Comparison of ENCODE assay signal across 26 mouse cellular contexts in the genomic region with DNA sequence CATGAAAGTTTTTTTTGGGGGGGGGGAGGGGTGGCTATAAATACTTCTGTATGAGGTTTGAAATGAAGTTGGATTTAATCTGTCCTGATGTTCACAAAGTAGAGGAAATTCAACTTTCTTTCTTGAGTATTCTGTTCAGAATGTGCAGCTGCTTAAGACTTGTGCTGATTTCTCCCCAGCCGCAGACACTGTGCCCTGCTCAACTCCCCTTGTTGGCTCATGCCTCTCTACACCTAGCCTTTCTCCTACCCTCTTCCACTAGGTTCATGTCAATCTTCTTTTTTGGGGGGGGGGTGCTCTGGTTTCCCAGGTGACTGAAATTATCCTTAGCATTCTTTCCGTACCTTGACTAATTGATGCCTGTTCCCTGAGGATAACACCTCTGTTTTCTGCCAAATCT. TPM values are rescaled to one million over a fixed set of nuclear protein-coding genes. Genes with fewer than 3 reads are reported as not detected.
DNase-seq lines count a peak whose midpoint lies in the region; ATAC-seq lines count a peak whose summit lies in the region.
"Had no signal": no experiment of that assay in that cellular context is flagged by ENCODE, and none has a peak within 500 bp of the region (broad histone marks: within the 10 kb centered on the region; RNA-seq: fewer than 3 reads in every experiment).

No protein-coding gene starts in this region.

- peak; percentile 74 for ATAC-seq in hindbrain, embryonic 12.5 days (ENCODE audit: low FRiP score)
- ATAC-seq in embryonic facial prominence, embryonic 14.5 days (ENCODE audit: low read depth), result peak; percentile 53; the same call in 1 of the 2 replicates
- ATAC-seq in forebrain, embryonic 14.5 days, result peak; percentile 45; the same call in 1 of the 2 replicates
- ATAC-seq in midbrain, embryonic 14.5 days (ENCODE audit: low FRiP score, low TSS enrichment), result peak; percentile 38; the same call in 1 of the 2 replicates
- ATAC-seq: CD4-positive, CD25-positive, alpha-beta regulatory T cell, adult 4 months; inflammation-experienced regulatory T-cells, adult 6 months; liver, embryonic 12.5 days had no signal

- H3K4me2 ChIP-seq in hindbrain, embryonic 12.5 days (replicated peaks), result no peak overlapping the region
- H3K4me2 ChIP-seq in embryonic facial prominence, embryonic 14.5 days (ENCODE audit: low read depth, low read length), result no peak overlapping the region
- no peak overlapping the region for H3K4me2 ChIP-seq in forebrain, embryonic 14.5 days (ENCODE audit: low read length)
- no peak overlapping the region for H3K4me2 ChIP-seq in midbrain, embryonic 14.5 days (ENCODE audit: low read length)
- H3K4me2 ChIP-seq: hindbrain, embryonic 14.5 days; limb, embryonic 13.5 days; liver, embryonic 12.5 days; neural tube, embryonic 13.5 days had no signal

- no peaks in the 10 kb centered on the region for H3K27me3 ChIP-seq in hindbrain, embryonic 12.5 days
- H3K27me3 ChIP-seq in hindbrain, embryonic 10.5 days (ENCODE audit: insufficient read depth, poor library complexity, severe bottlenecking), result peaks cover 4% of the 10 kb centered on the region; the same call in 1 of the 2 replicates
- H3K27me3 ChIP-seq in embryonic facial prominence, embryonic 14.5 days (replicated peaks; ENCODE audit: control insufficient read depth, insufficient read depth, low read length), result no peaks in the 10 kb centered on the region
- H3K27me3 ChIP-seq in forebrain, embryonic 14.5 days (replicated peaks; ENCODE audit: control insufficient read depth, insufficient read depth, low read length), result no peaks in the 10 kb centered on the region
- H3K27me3 ChIP-seq in midbrain, embryonic 14.5 days (ENCODE audit: control insufficient read depth, insufficient read depth, low read length), result no peaks in the 10 kb centered on the region
- H3K27me3 ChIP-seq: limb, embryonic 13.5 days; liver, embryonic 12.5 days; neural tube, embryonic 13.5 days had no signal

- no peaks in the 10 kb centered on the region for H3K9me3 ChIP-seq in hindbrain, embryonic 12.5 days (replicated peaks)
- no peaks in the 10 kb centered on the region for H3K9me3 ChIP-seq in hindbrain, embryonic 10.5 days
- H3K9me3 ChIP-seq in embryonic facial prominence, embryonic 14.5 days (ENCODE audit: control insufficient read depth, low read length), result no peaks in the 10 kb centered on the region
- no peaks in the 10 kb centered on the region for H3K9me3 ChIP-seq in forebrain, embryonic 14.5 days (replicated peaks; ENCODE audit: control insufficient read depth, low read length)
- no peaks in the 10 kb centered on the region for H3K9me3 ChIP-seq in midbrain, embryonic 14.5 days (ENCODE audit: control insufficient read depth, low read length)
- H3K9me3 ChIP-seq: heart, embryonic 10.5 days; limb, embryonic 13.5 days; liver, embryonic 12.5 days; neural tube, embryonic 13.5 days had no signal

- 0 out of 2 replicates have a peak, but pooled peaks cover 7% of the 10 kb centered on the region for H3K36me3 ChIP-seq in hindbrain, embryonic 12.5 days
- peaks cover 13% of the 10 kb centered on the region for H3K36me3 ChIP-seq in hindbrain, embryonic 10.5 days
- H3K36me3 ChIP-seq in embryonic facial prominence, embryonic 14.5 days (ENCODE audit: control insufficient read depth, insufficient read depth, low read length), result peaks cover 7% of the 10 kb centered on the region
- peaks cover 10% of the 10 kb centered on the region for H3K36me3 ChIP-seq in forebrain, embryonic 14.5 days (ENCODE audit: control insufficient read depth, insufficient read depth, low read length)
- peaks cover 9% of the 10 kb centered on the region; the same call in 1 of the 2 replicates for H3K36me3 ChIP-seq in midbrain, embryonic 14.5 days (ENCODE audit: control insufficient read depth, insufficient read depth, low read length)
- H3K36me3 ChIP-seq: heart, embryonic 10.5 days; liver, embryonic 12.5 days had no signal

- no peak overlapping the region for H3K27ac ChIP-seq in hindbrain, embryonic 12.5 days
- H3K27ac ChIP-seq in hindbrain, embryonic 10.5 days, result no peak overlapping the region
- H3K27ac ChIP-seq in embryonic facial prominence, embryonic 14.5 days (replicated peaks; ENCODE audit: low read depth, low read length), result no peak overlapping the region
- no peak overlapping the region for H3K27ac ChIP-seq in forebrain, embryonic 14.5 days (ENCODE audit: low read depth, low read length)
- H3K27ac ChIP-seq in midbrain, embryonic 14.5 days (replicated peaks; ENCODE audit: low read depth, low read length), result no peak overlapping the region
- H3K27ac ChIP-seq: heart, embryonic 10.5 days; hindbrain, embryonic 14.5 days; kidney, postnatal 0 days; limb, embryonic 13.5 days; liver, embryonic 12.5 days; neural tube, embryonic 13.5 days; stomach, postnatal 0 days had no signal

- H3K9ac ChIP-seq in hindbrain, embryonic 12.5 days, result no peak overlapping the region
- no peak overlapping the region for H3K9ac ChIP-seq in embryonic facial prominence, embryonic 14.5 days (ENCODE audit: low read depth, low read length)
- no peak overlapping the region for H3K9ac ChIP-seq in forebrain, embryonic 14.5 days (ENCODE audit: low read length)
- H3K9ac ChIP-seq in midbrain, embryonic 14.5 days (replicated peaks; ENCODE audit: low read length), result no peak overlapping the region
- H3K9ac ChIP-seq: hindbrain, embryonic 14.5 days; limb, embryonic 13.5 days; liver, embryonic 12.5 days; neural tube, embryonic 13.5 days had no signal

- no peak for DNase-seq in hindbrain, embryonic 10.5 days (ENCODE audit: low spot score)
- DNase-seq in embryonic facial prominence, embryonic 14.5 days (ENCODE audit: low spot score), result no peak
- no peak for DNase-seq in forebrain, embryonic 14.5 days (ENCODE audit: low spot score)
- DNase-seq in midbrain, embryonic 14.5 days, result no peak
- DNase-seq in right cerebral cortex, adult 18-20 months, result no peak
- no peak for DNase-seq in lung, postnatal 14 days
- DNase-seq: adrenal gland, postnatal 25 days; cerebellum, adult 9-10 months; gastrocnemius, postnatal 10 days; kidney, adult 18-20 months; layer of hippocampus, adult 9-11 months; lung, adult 18-20 months; lung, postnatal 10 days; thymus, adult 2 months; thymus, postnatal 4 days had no signal

- 42% methylated on average over 2 of the region's 2 CpGs for WGBS in hindbrain, embryonic 12.5 days
- WGBS in hindbrain, embryonic 10.5 days, result 45% methylated on average over 2 of the region's 2 CpGs
- 49% methylated on average over 2 of the region's 2 CpGs for WGBS in embryonic facial prominence, embryonic 14.5 days
- WGBS in forebrain, embryonic 14.5 days, result 5% methylated on average over 2 of the region's 2 CpGs
- 16% methylated on average over 2 of the region's 2 CpGs for WGBS in midbrain, embryonic 14.5 days

- no peak overlapping the region for H3K4me3 ChIP-seq in hindbrain, embryonic 12.5 days
- no peak overlapping the region for H3K4me3 ChIP-seq in hindbrain, embryonic 10.5 days
- H3K4me3 ChIP-seq in embryonic facial prominence, embryonic 14.5 days (ENCODE audit: low read depth, low read length), result no peak overlapping the region
- no peak overlapping the region for H3K4me3 ChIP-seq in forebrain, embryonic 14.5 days (ENCODE audit: low read depth, low read length)
- no peak overlapping the region for H3K4me3 ChIP-seq in midbrain, embryonic 14.5 days (replicated peaks; ENCODE audit: low read depth, low read length)
- H3K4me3 ChIP-seq: erythroblast, embryonic 14.5 days; heart, embryonic 10.5 days; limb, embryonic 13.5 days; liver, embryonic 12.5 days; neural tube, embryonic 13.5 days had no signal

- peaks cover 4% of the 10 kb centered on the region; the same call in 1 of the 2 replicates for H3K4me1 ChIP-seq in hindbrain, embryonic 12.5 days
- peaks cover 21% of the 10 kb centered on the region for H3K4me1 ChIP-seq in hindbrain, embryonic 10.5 days (replicated peaks)
- H3K4me1 ChIP-seq in embryonic facial prominence, embryonic 14.5 days (ENCODE audit: control insufficient read depth, insufficient read depth, low read length), result no peaks in the 10 kb centered on the region
- peaks cover 5% of the 10 kb centered on the region; the same call in 1 of the 2 replicates for H3K4me1 ChIP-seq in forebrain, embryonic 14.5 days (ENCODE audit: control insufficient read depth, insufficient read depth, low read length)
- peaks cover 18% of the 10 kb centered on the region; the same call in 1 of the 2 replicates for H3K4me1 ChIP-seq in midbrain, embryonic 14.5 days (ENCODE audit: control insufficient read depth, insufficient read depth, low read length)
- H3K4me1 ChIP-seq: heart, embryonic 10.5 days; liver, embryonic 12.5 days had no signal

RNA-seq across cellular contexts. Expression of gene Flrt3, which starts 17.3 kb away (rescaled TPM):
- polyA plus RNA-seq in hindbrain, embryonic 12.5 days (2016; fragmentation: Nextera tagmentation; extraction: Ambion mirVana), result 44.3 and 47.6 TPM in 2 replicates
- polyA plus RNA-seq in hindbrain, embryonic 10.5 days (2016; fragmentation: Nextera tagmentation; extraction: Ambion mirVana), result 35.8 and 42.4 TPM in 2 replicates
- polyA plus RNA-seq in embryonic facial prominence, embryonic 14.5 days (2014; fragmentation: Nextera tagmentation; extraction: Ambion mirVana), result 43.1 and 58.6 TPM in 2 replicates
- polyA plus RNA-seq in forebrain, embryonic 14.5 days (2014; fragmentation: Nextera tagmentation; extraction: Ambion mirVana), result 62.5 and 64.3 TPM in 2 replicates
- 39.5 and 62.5 TPM in 2 replicates for polyA plus RNA-seq in midbrain, embryonic 14.5 days (2014; fragmentation: Nextera tagmentation; extraction: Ambion mirVana)
